Mouse (Mus musculus) neural tube, embryonic 10.5 days (tissue): ENCODE measurements around the gene Zfp874b.
"Not testable (repeated sequence)": the region's sequence is repeated elsewhere in the genome, so short reads cannot be mapped to it uniquely, and the experiment has no call there.

Experiments
- DNase-seq: peaks from one replicate; pipeline ENCODE4 v3.0.0-alpha.2; 2017; ENCODE audit warnings: low spot score; ENCODE audit errors: extremely low spot score

Zfp874b gene

GRCm38 (mm10) chr13:67483625-67484423 lies at the start of gene Zfp874b:
Gene Zfp874b (minus strand): TSS chr13:67484258.
- DNase-seq = peak; percentile 72

DNA sequence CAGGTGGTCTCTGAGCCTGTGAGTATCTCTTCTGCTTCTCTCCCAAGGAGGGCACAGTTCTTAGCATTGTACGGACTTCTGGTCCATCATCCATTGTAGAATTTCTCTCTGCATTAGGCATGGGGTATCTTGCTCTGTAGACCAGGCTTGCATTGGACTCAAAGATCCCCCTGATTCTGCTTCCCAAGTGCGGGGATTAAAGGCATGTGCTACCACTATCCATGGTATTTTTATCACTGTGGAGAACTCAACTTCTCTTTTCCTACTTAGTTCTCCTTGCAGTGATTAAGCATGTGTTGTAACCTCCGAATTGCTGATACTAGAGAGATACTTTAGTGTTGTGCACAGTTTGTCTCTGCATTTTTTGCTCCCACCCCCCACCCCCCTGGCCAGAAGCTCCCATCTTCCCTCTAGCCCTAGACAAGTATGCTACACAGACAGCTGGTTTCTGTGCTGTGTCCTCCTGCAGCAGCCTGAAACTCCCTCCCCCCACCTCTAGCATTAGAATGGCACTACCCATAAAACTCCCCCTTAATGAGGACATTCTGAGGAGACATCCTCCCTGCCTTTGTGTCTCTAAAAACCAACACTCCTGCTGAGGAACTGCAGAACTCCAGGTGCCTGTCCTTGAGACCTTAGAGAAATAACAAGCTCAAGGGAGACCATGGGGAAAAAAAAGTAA lies 43.1 kb upstream of the Zfp874b start:
- no peak for DNase-seq

DNA sequence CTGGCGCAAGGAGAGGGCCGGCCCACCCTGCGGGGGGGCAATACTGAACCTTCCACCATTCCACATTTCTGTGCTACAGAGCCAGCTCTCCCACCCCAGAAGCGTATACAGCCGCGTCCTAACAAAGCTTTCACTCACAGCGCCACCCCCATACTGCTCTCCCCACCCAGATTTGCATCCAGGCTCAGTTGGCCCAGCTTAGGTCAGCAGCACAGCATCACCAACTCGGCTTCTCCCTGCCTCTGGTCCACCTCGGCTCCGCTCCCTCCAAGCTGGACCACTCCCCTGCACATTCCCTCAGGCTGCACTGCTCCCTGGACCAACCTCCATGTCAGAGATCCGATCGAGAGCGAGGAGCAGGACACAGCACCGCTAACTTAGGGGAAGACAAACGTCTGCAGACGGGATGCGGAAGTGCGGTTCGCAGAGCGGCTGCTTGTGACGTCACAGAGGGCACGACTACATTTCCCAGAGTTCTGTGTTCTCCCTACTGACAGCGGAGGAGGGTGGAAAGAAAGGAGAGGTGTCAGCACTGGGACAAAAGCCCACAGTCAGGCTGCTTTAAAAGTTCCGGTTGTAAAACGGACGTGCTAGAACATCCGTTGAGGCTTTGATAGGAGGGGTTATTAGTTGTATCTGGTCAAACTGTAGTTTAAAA lies 41.8 kb upstream of the Zfp874b start, which contains the start of the genes Gm26965 and Zfp87:
Gm26965 (minus strand) TSS at position 399 of the 658 bp plus-strand sequence.
Zfp87 (minus strand) TSS at position 425 of the 658 bp plus-strand sequence.
- peak; percentile 89 for DNase-seq

DNA sequence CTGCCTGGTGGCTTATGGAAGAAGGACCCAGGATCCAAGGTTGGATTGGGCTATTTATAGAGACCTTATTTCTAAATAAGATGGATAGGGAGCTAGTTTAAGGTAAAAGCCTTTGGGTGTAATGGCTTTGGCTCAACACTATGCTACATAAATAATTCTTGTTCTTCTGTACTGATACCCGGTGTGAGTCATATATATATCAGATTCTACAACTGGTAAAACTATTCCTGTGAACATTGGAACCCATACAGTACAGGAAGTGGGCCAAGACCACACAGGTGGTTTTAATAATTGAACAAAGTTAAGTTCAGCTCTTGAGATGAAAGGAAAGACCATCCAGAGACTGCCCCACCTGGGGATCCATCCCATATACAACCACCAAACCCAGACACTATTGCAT lies 16.9 kb upstream of the Zfp874b start:
- DNase-seq = no peak

GRCm38 (mm10) chr13:67500084-67500719 lies 16.1 kb upstream of the Zfp874b start, which contains the start of gene Zfp58:
Gene Zfp58 (minus strand): TSS chr13:67500555.
- DNase-seq = peak; percentile 77

GRCm38 (mm10) chr13:67495631-67496030 lies 11.6 kb upstream of the Zfp874b start:
- DNase-seq = no peak

- DNase-seq = peak; percentile 13
Measured at GRCm38 (mm10) chr13:67484424-67484811, 360 bp upstream of the Zfp874b start.

- DNase-seq = no peak
Measured at GRCm38 (mm10) chr13:67481528-67481927, 2.5 kb downstream of the Zfp874b start.

DNA sequence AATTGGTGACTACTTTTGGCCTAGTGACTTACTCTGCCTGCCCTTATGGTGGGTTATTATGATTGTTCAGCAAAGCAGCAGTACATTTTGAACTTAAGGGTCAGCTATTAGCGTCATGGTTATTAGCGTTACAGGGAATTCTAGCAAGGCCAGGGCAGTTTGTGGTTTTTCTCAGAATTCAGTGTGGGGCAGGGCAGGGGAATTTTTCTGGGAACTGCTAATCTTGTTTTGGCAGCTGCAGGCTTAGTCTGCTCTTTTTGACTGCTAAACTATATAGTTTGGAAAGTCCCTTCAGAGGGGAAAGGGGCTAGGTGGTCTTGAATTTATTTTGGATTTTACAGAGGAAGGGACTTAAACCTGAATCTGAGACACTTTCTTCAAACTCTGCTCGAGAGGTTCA lies 14.8 kb downstream of the Zfp874b start:
- DNase-seq = no peak

- not testable (repeated sequence) for DNase-seq
Measured at GRCm38 (mm10) chr13:67463506-67464185, 20.4 kb downstream of the Zfp874b start.

DNA sequence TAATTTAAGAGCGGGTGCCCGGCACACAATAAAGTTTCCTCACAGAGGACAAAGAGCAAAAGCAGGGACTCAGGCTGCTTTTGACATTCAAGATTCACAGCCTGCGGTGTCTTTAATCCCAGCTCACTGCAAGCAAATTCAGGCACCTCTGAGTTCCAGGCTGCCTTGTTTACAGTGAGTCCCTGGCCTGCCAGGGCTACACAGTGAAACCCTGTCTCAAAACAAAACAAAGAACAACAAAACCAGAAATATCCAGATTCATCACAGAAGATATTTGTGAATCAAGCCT lies 32.1 kb downstream of the Zfp874b start:
- DNase-seq = no peak

DNA sequence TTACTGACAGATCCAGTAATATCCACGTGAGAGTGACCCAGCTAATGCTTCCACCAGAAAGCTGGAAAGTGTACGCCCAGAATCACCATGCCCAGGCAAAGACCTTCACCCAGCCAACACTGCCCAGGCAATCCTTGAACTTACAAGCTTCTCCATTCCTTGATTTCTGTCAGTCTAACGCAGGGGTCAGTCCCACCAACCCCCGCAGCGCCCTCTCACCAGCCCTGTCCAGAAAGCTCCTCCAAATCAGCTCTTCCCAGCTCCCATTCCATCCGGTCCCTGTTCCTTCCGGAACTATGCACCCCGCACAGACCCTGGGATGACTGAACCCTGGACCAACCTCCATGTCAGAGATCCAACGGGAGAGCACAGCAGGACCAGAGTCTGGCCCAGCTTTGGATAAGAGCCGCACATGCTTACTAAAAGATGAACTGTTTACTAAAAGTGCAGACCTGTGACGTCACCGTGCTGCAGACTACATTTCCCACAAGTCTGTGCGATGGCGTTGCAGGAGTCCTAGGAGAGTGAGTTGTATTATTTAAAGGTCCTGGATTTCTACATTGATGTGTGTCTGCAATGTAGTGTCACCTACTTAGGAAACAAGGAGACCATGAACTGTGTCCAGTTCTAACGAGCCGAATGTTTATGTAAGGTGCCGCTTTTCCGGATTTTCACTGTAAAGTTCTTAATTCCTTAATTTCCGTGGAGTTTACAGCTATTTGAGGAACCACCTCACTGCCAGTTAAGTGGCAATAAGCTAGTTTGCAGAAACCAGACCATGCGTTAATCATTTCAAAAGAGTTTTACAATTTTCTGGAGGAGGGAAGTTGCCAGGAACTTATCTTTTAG lies 32.7 kb downstream of the Zfp874b start, which contains the start of gene Zfp874a:
Zfp874a (minus strand) TSS at position 453 of the 849 bp plus-strand sequence.
- DNase-seq = peak; percentile 71

DNA sequence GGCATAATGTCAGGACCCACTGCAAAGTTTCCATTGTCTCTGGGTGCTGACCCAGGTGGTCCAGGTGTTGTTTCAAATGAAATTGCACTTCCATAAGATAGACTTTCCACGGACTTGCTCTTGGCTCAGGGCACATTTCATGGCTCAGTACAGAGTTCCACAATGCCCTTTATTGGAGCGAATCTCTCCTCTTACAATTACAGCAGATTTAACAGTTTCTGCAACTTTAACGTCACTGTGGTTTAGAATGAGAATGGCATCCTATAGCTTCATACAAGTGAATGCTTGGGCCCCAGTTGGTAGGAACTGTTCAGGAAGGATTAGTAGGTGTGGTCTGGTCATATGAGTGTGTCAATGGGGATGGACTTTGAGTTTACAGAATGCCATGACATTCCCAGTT lies 47.0 kb downstream of the Zfp874b start:
- not testable (repeated sequence) for DNase-seq

DNA sequence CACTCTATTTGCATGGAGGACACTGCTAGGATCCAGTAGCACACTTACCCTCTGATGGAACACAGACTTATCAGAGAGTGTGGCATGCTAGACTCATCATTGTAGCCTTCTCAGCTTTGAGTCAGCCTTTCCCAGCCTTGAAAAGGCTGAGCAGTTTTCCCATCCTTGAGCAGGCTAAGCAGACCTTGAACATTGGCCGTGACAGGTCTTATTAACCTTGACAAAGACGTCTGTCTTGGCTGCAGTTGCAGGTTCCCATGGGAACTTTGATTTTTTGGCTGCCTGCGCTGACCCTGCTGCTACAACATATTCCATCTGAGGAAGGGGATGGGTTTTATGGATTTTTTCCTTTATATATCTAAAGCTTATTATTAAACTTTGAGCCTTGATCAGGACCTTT lies 55.9 kb downstream of the Zfp874b start:
- no peak for DNase-seq

- DNase-seq = not testable (repeated sequence)
Measured at GRCm38 (mm10) chr13:67425699-67426098, 58.4 kb downstream of the Zfp874b start.

DNA sequence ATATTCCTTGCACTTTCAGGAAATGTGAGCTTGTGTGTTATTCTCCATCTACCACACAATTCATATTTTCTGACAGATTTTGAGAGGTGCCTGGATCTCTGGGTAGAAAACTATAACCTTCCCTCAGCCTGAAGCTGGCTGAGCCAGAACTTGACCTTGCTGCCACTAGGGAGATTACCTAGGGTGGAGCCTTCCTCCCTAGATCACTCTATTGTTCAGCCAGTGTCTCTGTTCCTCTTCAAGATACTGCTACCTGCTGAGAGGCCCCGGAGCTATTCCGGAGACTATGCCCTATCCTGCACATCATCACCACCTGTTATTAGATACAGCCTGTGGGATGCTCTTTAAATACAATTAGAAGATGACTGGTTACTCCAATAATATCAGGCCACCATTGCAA lies 61.5 kb downstream of the Zfp874b start:
- not testable (repeated sequence) for DNase-seq
